Mouse (Mus musculus) olfactory bulb, adult 2 months (tissue): ENCODE results near the gene Nhp2. TPM values are rescaled to one million over a fixed set of nuclear protein-coding genes. Genes with fewer than 3 reads are reported as not detected.

Source experiments
- H3K27ac ChIP-seq: fragments of 200-500 bp; 2 replicates; pipeline ENCODE4 v1.5.1; 2012; ENCODE audit warnings: low read depth, low read length; ENCODE audit not compliant: insufficient read depth
- H3K4me1 ChIP-seq: fragments of 200-500 bp; 2 replicates; pipeline ENCODE4 v1.6.1; 2012; ENCODE audit warnings: low read length; ENCODE audit not compliant: control insufficient read depth, insufficient read depth
- H3K4me3 ChIP-seq: fragments of 200-500 bp; 2 replicates; pipeline ENCODE4 v1.5.1; 2012; ENCODE audit warnings: mild to moderate bottlenecking, low read depth, low read length, moderate library complexity; ENCODE audit not compliant: insufficient read depth
- CTCF ChIP-seq: fragments of 200-500 bp; IDR thresholded peaks from 2 replicates; pipeline ENCODE4 v1.5.1; 2012; ENCODE audit warnings: low read depth, mild to moderate bottlenecking, low read length, moderate library complexity; ENCODE audit not compliant: insufficient read depth
- POLR2A ChIP-seq: fragments of 200-500 bp; IDR thresholded peaks from 2 replicates; pipeline ENCODE4 v1.6.1; 2012; ENCODE audit warnings: mild to moderate bottlenecking, low read depth, low read length, moderate library complexity; ENCODE audit not compliant: insufficient read depth
- WGBS: fragments of 180-500 bp; shearing (Covaris S2); methylation state at CpG from one replicate; pipeline ENCODE4 v1.1.7; 2018; 5-methylcytosine and 5-hydroxymethylcytosine counted together
- polyA plus RNA-seq: library from polyadenylated mRNA; stranded (reverse); fragments of >200 nt; gene quantifications from 2 replicates; pipeline ENCODE4 v1.2.4, GENCODE M21; 2012; ENCODE audit warnings: low replicate concordance; ENCODE audit not compliant: missing spikeins, insufficient read depth, insufficient read length

Nhp2 gene
- polyA plus RNA-seq, 1 experiment: not detected

- WGBS: 13% methylated on average over 7 of the region's 7 CpGs
- TF ChIP-seq POLR2A (no peak), CTCF (no peak)
- Histone ChIP-seq H3K4me1 (peaks cover 33% of the 10 kb centered on the region), H3K4me3 (peak overlapping the region; percentile 51), H3K27ac (no peak overlapping the region)
Observed at GRCm38 (mm10) chr11:51649889-51650199, 30.3 kb downstream of the Nhp2 start.

- Histone ChIP-seq H3K4me3 (peak overlapping the region; percentile 51), H3K4me1 (peaks cover 33% of the 10 kb centered on the region), H3K27ac (no peak overlapping the region)
- TF ChIP-seq CTCF (no peak), POLR2A (no peak)
- WGBS: 1% methylated on average over 30 of the region's 30 CpGs
Observed at GRCm38 (mm10) chr11:51650261-51650660, 30.7 kb downstream of the Nhp2 start.

DNA sequence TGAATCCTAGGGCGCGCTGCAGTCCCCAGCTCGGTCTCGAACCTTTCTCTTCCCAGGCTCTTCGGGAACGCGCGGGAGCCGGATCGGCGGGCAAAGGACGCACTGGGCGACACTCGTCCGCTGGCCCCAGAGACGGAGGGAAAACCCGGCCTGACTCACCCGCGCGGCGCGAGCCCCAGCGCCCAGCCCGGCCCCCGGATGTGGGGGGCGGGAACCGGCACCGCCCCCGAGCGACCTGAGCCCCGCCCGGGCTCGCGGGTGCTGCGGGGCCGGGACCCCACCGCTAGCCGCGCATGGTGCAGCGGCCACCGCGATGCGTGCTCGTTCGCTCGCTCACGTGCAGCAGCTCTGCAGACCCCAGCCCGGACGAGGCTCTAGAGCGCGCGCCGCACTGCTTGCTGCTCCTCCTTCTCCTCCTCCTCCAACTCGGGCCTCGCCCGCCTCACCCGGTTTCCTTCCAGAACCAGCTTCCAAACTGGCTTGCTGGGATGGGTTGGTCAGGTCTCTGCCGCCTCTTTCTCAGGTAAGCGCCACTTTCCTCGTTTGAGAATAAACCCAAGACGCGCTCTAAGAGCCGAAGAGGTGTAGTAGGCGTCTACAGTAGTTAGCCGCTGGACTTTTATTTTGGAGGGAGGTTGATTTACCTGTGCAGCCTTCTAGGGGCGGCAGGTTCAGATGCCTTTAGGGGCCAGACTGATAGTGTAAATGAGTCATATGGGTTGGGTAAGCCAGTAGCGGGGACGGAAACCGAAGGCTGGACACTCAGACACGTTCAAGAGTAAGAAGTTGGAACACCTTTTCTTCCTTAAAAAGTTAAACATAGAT is 31.4 kb downstream of the Nhp2 start, which contains the start of the genes N4bp3 and D930048N14Rik:
TSS of gene N4bp3 (minus strand) at position 152 of the 825 bp plus-strand sequence.
TSS of gene D930048N14Rik (plus strand) at position 264 of the 825 bp plus-strand sequence.
- Histone ChIP-seq H3K27ac (no peak within 1 kb of the TSS), H3K4me3 (peak within 1 kb of the TSS; percentile 51), H3K4me1 (peaks cover 33% of the 10 kb centered on the region)
- 2% methylated on average over 70 of the region's 70 CpGs for WGBS
- no peak for TF ChIP-seq CTCF
- no peak for TF ChIP-seq POLR2A

- Histone ChIP-seq H3K27ac (no peak overlapping the region), H3K4me3 (no peak overlapping the region), H3K4me1 (peaks cover 25% of the 10 kb centered on the region)
- 91% methylated on average over 4 of the region's 4 CpGs for WGBS
- TF ChIP-seq POLR2A: no peak
- TF ChIP-seq CTCF: no peak
Observed at GRCm38 (mm10) chr11:51652889-51653418, 33.4 kb downstream of the Nhp2 start.

- TF ChIP-seq POLR2A (no peak), CTCF (no peak)
- Histone ChIP-seq H3K4me1 (peaks cover 25% of the 10 kb centered on the region), H3K4me3 (no peak overlapping the region), H3K27ac (no peak overlapping the region)
- WGBS: 89% methylated on average over 6 of the region's 6 CpGs
Observed at GRCm38 (mm10) chr11:51653736-51654135, 34.2 kb downstream of the Nhp2 start.

- Histone ChIP-seq H3K4me3 (no peak overlapping the region), H3K4me1 (peaks cover 20% of the 10 kb centered on the region), H3K27ac (no peak overlapping the region)
- WGBS: 96% methylated on average over 3 of the region's 3 CpGs
- no peak for TF ChIP-seq CTCF
- no peak for TF ChIP-seq POLR2A
Observed at GRCm38 (mm10) chr11:51654891-51655290, 35.4 kb downstream of the Nhp2 start.

DNA sequence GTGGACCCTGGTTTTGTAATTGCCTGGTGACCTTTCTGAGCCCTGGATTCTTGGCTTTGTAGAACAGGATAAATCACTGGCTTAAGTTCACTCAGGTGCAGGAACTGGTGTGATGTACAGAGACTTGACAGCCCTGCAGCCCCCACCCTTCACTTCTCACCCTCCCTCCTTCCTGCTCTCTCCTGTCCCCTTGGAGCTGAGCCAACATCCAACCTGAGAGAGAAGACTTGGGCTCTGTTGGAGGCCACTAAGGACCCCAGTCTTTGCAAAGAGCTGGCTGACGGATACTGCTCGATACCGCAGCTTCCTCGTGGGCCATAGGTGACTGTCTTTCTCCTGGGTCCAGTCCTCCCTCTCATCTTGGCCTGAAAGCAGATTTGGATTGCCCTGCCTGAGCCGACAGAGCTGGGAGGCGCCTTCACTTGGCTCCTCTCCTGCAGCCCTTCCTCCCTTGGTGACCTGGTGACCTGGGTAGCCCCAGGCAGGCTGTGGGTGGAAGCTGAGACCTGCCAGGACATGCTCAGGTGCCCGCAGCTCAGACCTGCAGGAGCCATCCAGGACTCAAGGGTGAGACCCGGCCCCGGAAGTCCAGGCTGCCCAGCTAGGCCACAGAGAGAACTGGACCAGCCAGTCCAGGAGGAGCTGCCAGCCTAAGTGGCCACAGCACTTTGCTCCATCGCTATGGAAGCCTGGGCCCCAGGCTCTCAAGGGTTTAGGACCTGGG is 37.4 kb downstream of the Nhp2 start:
- Histone ChIP-seq H3K4me1 (peaks cover 9% of the 10 kb centered on the region), H3K27ac (no peak overlapping the region), H3K4me3 (no peak overlapping the region)
- 0 out of 2 replicates have a peak, but pooled peaks have one; percentile 5 for TF ChIP-seq CTCF
- TF ChIP-seq POLR2A: no peak
- 88% methylated on average over 10 of the region's 10 CpGs for WGBS

GRCm38 (mm10) chr11:51658291-51658690 is 38.8 kb downstream of the Nhp2 start:
- WGBS: 58% methylated on average over 7 of the region's 7 CpGs
- Histone ChIP-seq H3K27ac (no peak overlapping the region), H3K4me3 (no peak overlapping the region), H3K4me1 (peaks cover 9% of the 10 kb centered on the region)
- TF ChIP-seq CTCF (no peak), POLR2A (no peak)

DNA sequence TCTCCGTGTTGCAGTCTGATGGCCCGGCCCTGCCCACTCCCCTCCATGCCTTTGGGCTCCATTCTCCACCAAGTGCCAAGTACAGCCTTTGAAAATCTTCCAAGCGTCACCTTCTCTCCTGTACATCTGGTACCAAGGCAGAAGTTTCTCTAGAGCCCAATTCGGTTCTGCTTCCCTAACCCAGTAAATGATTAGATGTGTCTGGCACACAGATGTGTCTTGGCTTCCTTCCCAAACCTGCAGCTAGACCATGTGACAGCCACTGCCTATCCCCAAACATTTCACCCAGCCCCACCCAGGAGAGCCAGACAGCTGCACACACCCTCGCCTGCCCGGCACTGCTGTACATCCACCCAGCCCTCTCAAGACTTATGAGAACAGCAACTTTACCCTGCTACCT is 39.2 kb downstream of the Nhp2 start:
- WGBS: 38% methylated on average over 6 of the region's 6 CpGs
- no peak for TF ChIP-seq POLR2A
- TF ChIP-seq CTCF: no peak
- peaks cover 9% of the 10 kb centered on the region for H3K4me1 ChIP-seq
- no peak overlapping the region for H3K27ac ChIP-seq
- H3K4me3 ChIP-seq: no peak overlapping the region
